Comparison of ENCODE assay signal across 1 mouse cellular context in the genomic region with DNA sequence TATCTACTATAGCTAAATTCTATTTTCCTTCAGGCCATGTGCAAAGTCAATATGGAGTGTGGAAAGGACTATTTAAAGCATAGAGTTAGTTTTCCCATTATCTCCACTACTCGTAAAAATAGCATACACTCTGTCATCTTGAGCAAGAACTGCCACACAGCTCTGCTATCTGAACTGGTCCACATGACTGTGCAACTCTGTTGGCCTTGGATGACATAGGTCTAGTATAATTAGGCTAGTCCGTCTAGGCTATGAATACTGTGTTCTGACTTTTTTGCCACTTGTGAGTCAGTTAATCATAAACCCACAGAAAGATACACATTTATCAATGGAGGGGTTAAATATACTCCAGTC.
TF ChIP-seq lines count a peak whose summit lies in the region.

No protein-coding gene starts in this region.

TF ChIP-seq in MEL, 35 proteins besides CTCF, POLR2A, EP300 and RAD21 (continued from another document):
- TF ChIP-seq HCFC1 (IDR thresholded peaks at IDR 0.05; ENCODE audit: low read depth, low read length) (no peak), CHD2 (IDR thresholded peaks at IDR 0.05; ENCODE audit: low read length) (no peak), JUND (IDR thresholded peaks at IDR 0.05; ENCODE audit: low read depth, low read length) (no peak), ZKSCAN1 (IDR thresholded peaks at IDR 0.05; ENCODE audit: low read depth, low read length) (no peak), MAFK (IDR thresholded peaks at IDR 0.05; ENCODE audit: borderline replicate concordance, low read depth, low read length) (no peak)
